Mouse (Mus musculus): ENCODE results near the gene Padi4. TPM values are rescaled to one million over a fixed set of nuclear protein-coding genes. Genes with fewer than 3 reads are reported as not detected.

Gene Padi4
- polyA plus RNA-seq, 1 experiment from 2014 or later, result 0.19 TPM

DNA sequence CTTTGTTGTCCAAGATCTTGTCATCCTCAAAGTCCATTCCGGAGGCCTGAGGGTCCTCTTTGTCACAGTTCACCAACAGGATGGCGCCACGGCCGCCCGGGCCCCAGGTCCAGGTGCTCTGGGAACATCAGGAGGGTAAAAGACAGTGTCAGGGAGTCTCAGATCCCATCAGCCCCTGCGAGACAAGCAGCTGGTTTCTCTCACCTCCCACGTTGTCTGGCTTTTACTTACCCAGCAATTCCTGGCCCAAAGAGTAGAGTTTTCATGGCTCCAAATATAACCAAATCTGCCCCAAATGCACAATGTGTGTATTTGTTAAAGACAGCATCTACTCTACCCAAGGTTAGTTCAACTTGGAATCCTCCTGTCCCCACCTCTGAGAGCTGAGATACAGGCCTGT is 12.4 kb downstream of the Padi4 start:
- Histone ChIP-seq H3K4me3 (replicated peaks) (no peak overlapping the region), H3K27me3 (no peaks in the 10 kb centered on the region), H3K27ac (no peak overlapping the region), H3K9ac (replicated peaks) (no peak overlapping the region), H3K4me2 (replicated peaks) (no peak overlapping the region), H3K36me3 (no peaks in the 10 kb centered on the region), H3K4me1 (replicated peaks) (peaks cover 16% of the 10 kb centered on the region), H3K9me3 (no peaks in the 10 kb centered on the region)
- no peak for ATAC-seq
- 91% methylated on average over 7 of the region's 7 CpGs for WGBS

- no peak overlapping the region for H3K27ac ChIP-seq
- 85% methylated on average over 3 of the region's 3 CpGs for WGBS
- no peak overlapping the region for H3K9ac ChIP-seq (replicated peaks)
- no peak overlapping the region for H3K4me2 ChIP-seq (replicated peaks)
- no peaks in the 10 kb centered on the region; the same call in 1 of the 2 replicates for H3K27me3 ChIP-seq
- H3K36me3 ChIP-seq, result no peaks in the 10 kb centered on the region
- H3K4me1 ChIP-seq (replicated peaks), result peaks cover 17% of the 10 kb centered on the region
- H3K4me3 ChIP-seq (replicated peaks), result no peak overlapping the region
- no peak for ATAC-seq
- H3K9me3 ChIP-seq, result no peaks in the 10 kb centered on the region
Observed at GRCm38 (mm10) chr4:140755811-140756210, 18.2 kb downstream of the Padi4 start.

DNA sequence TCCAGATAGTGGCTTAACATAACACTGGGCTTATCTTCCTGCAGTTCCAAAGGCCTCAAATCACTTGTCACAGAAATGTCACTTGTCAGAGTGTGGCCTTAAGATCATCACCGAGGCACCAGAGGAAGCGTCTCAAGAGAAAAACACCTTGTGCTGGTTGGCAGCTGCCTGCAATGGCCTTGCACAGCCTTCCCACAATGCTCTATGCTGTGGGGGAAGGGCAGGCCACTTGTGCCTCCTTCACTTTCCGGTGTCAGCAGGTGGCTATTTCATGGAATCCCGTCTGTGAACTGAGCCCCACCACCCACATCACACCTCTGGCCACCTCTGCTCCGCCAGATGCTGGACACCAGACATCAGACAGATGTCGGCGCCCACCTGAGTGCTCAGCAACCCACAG is 20.7 kb downstream of the Padi4 start:
- H3K4me3 ChIP-seq (replicated peaks), result no peak overlapping the region
- no peak overlapping the region for H3K27ac ChIP-seq
- peaks cover 22% of the 10 kb centered on the region for H3K4me1 ChIP-seq (replicated peaks)
- no peak overlapping the region for H3K4me2 ChIP-seq (replicated peaks)
- H3K36me3 ChIP-seq, result no peaks in the 10 kb centered on the region
- no peaks in the 10 kb centered on the region for H3K9me3 ChIP-seq
- no peak overlapping the region for H3K9ac ChIP-seq (replicated peaks)
- H3K27me3 ChIP-seq, result no peaks in the 10 kb centered on the region; the same call in 1 of the 2 replicates
- 67% methylated on average over 7 of the region's 7 CpGs for WGBS
- no peak for ATAC-seq

- Histone ChIP-seq H3K4me3 (replicated peaks) (peak overlapping the region; percentile 11), H3K9me3 (no peaks in the 10 kb centered on the region), H3K4me1 (replicated peaks) (peaks cover 6% of the 10 kb centered on the region), H3K27me3 (peaks cover 5% of the 10 kb centered on the region; the same call in 1 of the 2 replicates), H3K36me3 (no peaks in the 10 kb centered on the region), H3K27ac (no peak overlapping the region), H3K9ac (replicated peaks) (no peak overlapping the region), H3K4me2 (replicated peaks) (peak overlapping the region; percentile 41)
- ATAC-seq, result 0 out of 2 replicates have a peak, but pooled peaks have one; percentile 34
- 10% methylated on average over 19 of the region's 19 CpGs for WGBS
Observed at GRCm38 (mm10) chr4:140750328-140750727, 23.7 kb downstream of the Padi4 start.

GRCm38 (mm10) chr4:140747978-140748377 is 26.1 kb downstream of the Padi4 start:
- no peak overlapping the region for H3K27ac ChIP-seq
- peaks cover 5% of the 10 kb centered on the region; the same call in 1 of the 2 replicates for H3K27me3 ChIP-seq
- H3K4me3 ChIP-seq (replicated peaks), result no peak overlapping the region
- H3K4me1 ChIP-seq (replicated peaks), result peaks cover 8% of the 10 kb centered on the region
- H3K9me3 ChIP-seq, result no peaks in the 10 kb centered on the region
- WGBS, result 36% methylated on average over 12 of the region's 12 CpGs
- no peak overlapping the region for H3K4me2 ChIP-seq (replicated peaks)
- H3K36me3 ChIP-seq, result no peaks in the 10 kb centered on the region
- H3K9ac ChIP-seq (replicated peaks), result no peak overlapping the region
- no peak for ATAC-seq

DNA sequence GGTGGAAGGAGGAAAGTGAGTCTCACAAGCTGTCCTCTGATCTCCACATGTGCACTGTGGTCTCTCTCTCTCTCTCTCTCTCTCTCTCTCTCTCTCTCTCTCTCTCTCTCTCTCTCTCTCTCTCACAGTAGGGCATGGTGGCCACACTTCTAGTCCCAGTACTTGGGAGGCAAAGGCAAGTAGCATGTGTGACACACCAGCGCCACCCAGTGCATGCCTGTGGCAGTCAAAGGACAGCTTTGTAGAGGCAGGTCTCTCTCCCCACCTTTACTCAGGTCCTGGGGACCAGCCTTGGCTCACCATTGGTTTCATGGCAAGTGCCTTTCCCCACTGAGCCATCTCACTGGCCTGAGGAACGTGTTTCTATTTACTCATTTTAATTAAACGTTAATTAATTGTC is 29.4 kb downstream of the Padi4 start:
- WGBS, result 24% methylated on average over 3 of the region's 3 CpGs
- Histone ChIP-seq H3K36me3 (no peaks in the 10 kb centered on the region), H3K27ac (no peak overlapping the region), H3K9me3 (no peaks in the 10 kb centered on the region), H3K27me3 (0 out of 2 replicates have a peak, but pooled peaks cover 5% of the 10 kb centered on the region), H3K4me2 (replicated peaks) (no peak overlapping the region), H3K4me3 (replicated peaks) (no peak overlapping the region), H3K4me1 (replicated peaks) (peaks cover 9% of the 10 kb centered on the region), H3K9ac (replicated peaks) (no peak overlapping the region)
- ATAC-seq, result no peak

DNA sequence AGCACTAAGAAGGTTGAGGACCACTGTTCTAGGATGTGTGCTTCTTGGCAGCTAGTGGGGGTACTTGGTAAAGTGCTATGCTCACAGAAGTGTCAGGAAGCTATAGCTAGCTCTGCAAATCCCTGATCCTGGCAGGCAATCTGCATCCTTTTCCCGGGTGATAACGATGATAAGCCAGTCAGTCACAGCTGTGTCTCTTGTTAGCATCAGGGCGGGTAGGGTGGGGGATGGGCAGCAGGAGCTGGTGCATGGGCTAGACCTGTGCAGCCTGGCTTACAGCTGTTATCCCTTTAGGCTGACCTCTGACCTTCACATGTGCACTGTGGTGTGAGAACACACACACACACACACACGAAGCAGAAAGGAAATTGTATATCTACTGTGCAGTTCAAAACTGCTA is 30.9 kb downstream of the Padi4 start:
- whole genome bisulfite sequencing, result 34% methylated on average over 4 of the region's 4 CpGs
- H3K27ac ChIP-seq, result no peak overlapping the region
- ATAC-seq, result peak; percentile 66

DNA sequence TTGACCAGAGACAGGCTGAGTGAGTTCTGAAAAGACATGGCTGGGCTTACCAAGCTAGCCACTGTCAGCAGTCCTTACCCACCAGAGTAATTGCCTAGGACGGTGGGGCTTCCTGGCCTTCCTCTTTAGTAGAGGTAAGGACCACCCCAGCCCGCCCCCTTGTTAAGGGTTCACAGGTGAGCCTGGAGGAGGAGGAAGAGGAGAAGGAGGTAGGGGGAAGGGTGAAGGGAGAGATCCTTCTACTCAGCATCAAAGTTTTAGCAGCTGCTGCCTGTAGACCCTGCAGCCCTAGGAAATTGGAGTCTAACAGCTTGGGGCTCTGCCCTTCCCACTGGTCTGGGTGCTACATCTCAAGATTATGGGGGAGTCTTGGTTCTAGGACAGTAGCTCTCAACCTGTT is 31.5 kb downstream of the Padi4 start, which contains the start of gene Padi6:
Padi6 (minus strand) TSS at position 101 of the 400 bp plus-strand sequence.
- H3K27ac ChIP-seq, result no peak within 1 kb of the TSS
- H3K27me3 ChIP-seq, result 0 out of 2 replicates have a peak, but pooled peaks cover 2% of the 10 kb centered on the region
- WGBS, result 79% methylated on average over 2 of the region's 2 CpGs
- H3K4me3 ChIP-seq (replicated peaks), result no peak within 1 kb of the TSS
- no peak within 1 kb of the TSS for H3K9ac ChIP-seq (replicated peaks)
- ATAC-seq, result no peak
- peaks cover 9% of the 10 kb centered on the region for H3K4me1 ChIP-seq (replicated peaks)
- no peak within 1 kb of the TSS for H3K4me2 ChIP-seq (replicated peaks)
- H3K36me3 ChIP-seq, result no peaks in the 10 kb centered on the region
- no peaks in the 10 kb centered on the region for H3K9me3 ChIP-seq

More for the DNA sequence above, 30.9 kb downstream of the Padi4 start:
- H3K27me3 ChIP-seq, result 0 out of 2 replicates have a peak, but pooled peaks cover 5% of the 10 kb centered on the region
- H3K4me2 ChIP-seq (replicated peaks), result no peak overlapping the region
- no peak overlapping the region for H3K4me3 ChIP-seq (replicated peaks)
- no peak overlapping the region for H3K9ac ChIP-seq (replicated peaks)
- no peaks in the 10 kb centered on the region for H3K36me3 ChIP-seq
- H3K9me3 ChIP-seq, result no peaks in the 10 kb centered on the region
- H3K4me1 ChIP-seq (replicated peaks), result peaks cover 9% of the 10 kb centered on the region

DNA sequence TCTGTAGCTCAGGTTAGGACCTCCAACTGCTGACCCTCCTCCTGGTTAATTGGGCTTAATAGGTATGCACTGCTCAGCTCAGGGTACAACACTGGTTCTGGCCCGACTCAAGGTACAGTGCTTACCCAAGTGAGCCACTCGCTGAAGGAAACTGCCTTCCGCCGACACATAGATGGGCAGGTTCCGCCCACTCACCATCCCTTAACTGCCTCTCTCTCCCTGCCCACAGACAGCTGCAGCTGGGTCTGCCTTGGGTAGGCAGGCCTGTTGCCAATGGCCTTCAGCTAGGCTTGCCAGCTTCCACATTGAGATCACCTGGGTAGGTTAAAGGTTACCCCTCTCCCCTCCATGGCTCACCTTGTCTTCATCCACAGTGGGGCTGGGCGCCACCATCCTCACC is 32.6 kb downstream of the Padi4 start:
- H3K36me3 ChIP-seq, result no peaks in the 10 kb centered on the region
- 92% methylated on average over 6 of the region's 6 CpGs for WGBS
- H3K9me3 ChIP-seq, result no peaks in the 10 kb centered on the region
- ATAC-seq, result no peak
- no peak overlapping the region for H3K4me3 ChIP-seq (replicated peaks)
- no peak overlapping the region for H3K4me2 ChIP-seq (replicated peaks)
- H3K4me1 ChIP-seq (replicated peaks), result peaks cover 9% of the 10 kb centered on the region
- no peak overlapping the region for H3K9ac ChIP-seq (replicated peaks)
- no peaks in the 10 kb centered on the region for H3K27me3 ChIP-seq
- H3K27ac ChIP-seq, result no peak overlapping the region

DNA sequence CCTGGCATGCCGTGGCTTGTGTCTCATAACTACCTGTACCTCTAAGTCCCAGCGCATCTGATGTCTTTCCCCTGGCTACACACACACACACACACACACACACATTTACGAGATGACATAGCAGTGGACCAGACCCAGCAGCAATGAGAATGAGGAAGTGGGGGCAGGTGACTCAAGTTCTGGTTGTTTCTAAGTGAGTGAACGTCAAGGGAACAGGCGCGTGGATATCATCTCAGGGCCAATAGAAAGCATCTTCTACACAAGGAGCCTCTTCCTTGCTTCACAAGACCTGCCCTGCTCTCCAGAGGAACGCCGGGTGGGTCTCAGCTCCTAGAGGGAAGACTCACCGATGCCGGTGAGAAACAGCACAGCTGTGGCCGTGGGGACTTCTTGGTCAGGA is 33.4 kb downstream of the Padi4 start:
- Histone ChIP-seq H3K9me3 (no peaks in the 10 kb centered on the region), H3K9ac (replicated peaks) (no peak overlapping the region), H3K27me3 (no peaks in the 10 kb centered on the region), H3K36me3 (no peaks in the 10 kb centered on the region), H3K4me2 (replicated peaks) (no peak overlapping the region), H3K4me1 (replicated peaks) (peaks cover 9% of the 10 kb centered on the region), H3K4me3 (replicated peaks) (no peak overlapping the region), H3K27ac (no peak overlapping the region)
- WGBS, result 92% methylated on average over 11 of the region's 11 CpGs
- ATAC-seq, result no peak

DNA sequence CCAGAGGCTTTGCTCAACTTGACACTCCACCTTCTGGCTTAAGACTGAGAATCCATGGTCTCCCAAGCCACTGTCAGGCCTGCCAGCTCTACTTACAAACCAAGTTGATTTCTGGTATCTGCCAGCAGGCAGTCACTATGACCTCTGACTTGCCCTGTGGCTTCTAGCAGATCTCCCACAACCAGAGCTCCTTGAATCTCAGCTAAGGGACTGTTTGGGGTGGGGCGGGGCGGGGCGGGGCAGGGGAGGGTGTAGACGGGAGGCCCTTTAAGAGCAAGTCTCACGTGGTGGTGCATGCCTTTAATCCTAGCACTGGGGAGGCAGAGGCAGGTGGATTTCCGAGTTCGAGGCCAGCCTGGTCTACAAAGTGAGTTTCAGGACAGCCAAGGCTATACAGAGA is 41.2 kb downstream of the Padi4 start:
- 81% methylated on average over 7 of the region's 7 CpGs for WGBS
- no peak overlapping the region for H3K4me2 ChIP-seq (replicated peaks)
- H3K9me3 ChIP-seq, result no peaks in the 10 kb centered on the region
- no peak overlapping the region for H3K27ac ChIP-seq
- H3K36me3 ChIP-seq, result no peaks in the 10 kb centered on the region
- H3K4me1 ChIP-seq (replicated peaks), result no peaks in the 10 kb centered on the region
- no peaks in the 10 kb centered on the region for H3K27me3 ChIP-seq
- H3K4me3 ChIP-seq (replicated peaks), result no peak overlapping the region
- H3K9ac ChIP-seq (replicated peaks), result no peak overlapping the region
- ATAC-seq, result no peak

GRCm38 (mm10) chr4:140731654-140732053 is 42.4 kb downstream of the Padi4 start:
- Histone ChIP-seq H3K9ac (replicated peaks) (no peak overlapping the region), H3K27ac (no peak overlapping the region), H3K4me3 (replicated peaks) (no peak overlapping the region), H3K4me1 (replicated peaks) (no peaks in the 10 kb centered on the region), H3K36me3 (peaks cover 4% of the 10 kb centered on the region; the same call in 1 of the 2 replicates), H3K27me3 (no peaks in the 10 kb centered on the region), H3K4me2 (replicated peaks) (no peak overlapping the region), H3K9me3 (no peaks in the 10 kb centered on the region)
- ATAC-seq, result no peak
- WGBS, result 85% methylated on average over 4 of the region's 4 CpGs

GRCm38 (mm10) chr4:140726907-140727306 is 47.1 kb downstream of the Padi4 start:
- Histone ChIP-seq H3K36me3 (peaks cover 19% of the 10 kb centered on the region), H3K9ac (replicated peaks) (no peak overlapping the region), H3K4me1 (replicated peaks) (peaks cover 20% of the 10 kb centered on the region), H3K4me2 (replicated peaks) (no peak overlapping the region), H3K9me3 (no peaks in the 10 kb centered on the region), H3K27me3 (no peaks in the 10 kb centered on the region), H3K4me3 (replicated peaks) (no peak overlapping the region), H3K27ac (no peak overlapping the region)
- WGBS, result 87% methylated on average over 12 of the region's 12 CpGs
- no peak for ATAC-seq

All from midbrain, embryonic 13.5 days (tissue).